Mouse (Mus musculus): ENCODE results near the gene Creb1. TPM values are rescaled to one million over a fixed set of nuclear protein-coding genes. Genes with fewer than 3 reads are reported as not detected.

The Creb1 gene
- polyA plus RNA-seq, 1 experiment from 2014 or later = 11.5 TPM

- H3K4me3 ChIP-seq (replicated peaks) = no peak overlapping the region
- H3K36me3 ChIP-seq (replicated peaks) = no peaks in the 10 kb centered on the region
- H3K9me3 ChIP-seq (replicated peaks) = no peaks in the 10 kb centered on the region
- no peak overlapping the region for H3K4me2 ChIP-seq
- no peaks in the 10 kb centered on the region; the same call in 1 of the 2 replicates for H3K27me3 ChIP-seq
- no peak for ATAC-seq (ENCODE audit: insufficient read depth)
- H3K9ac ChIP-seq = no peak overlapping the region
- 59% methylated on average over 6 of the region's 6 CpGs for WGBS (ENCODE audit: insufficient replicate concordance)
- H3K27ac ChIP-seq (replicated peaks) = no peak overlapping the region
- H3K4me1 ChIP-seq (replicated peaks) = no peaks in the 10 kb centered on the region
These were observed 121.3 kb downstream of the Creb1 start for GRCm38 (mm10) chr1:64653701-64654100.

Other genes starting within 250 kb of the Creb1 start
- 6.4 and 6.6 TPM in 2 replicates for gene Mettl21a, start 84.6 kb downstream of the Creb1 start, polyA plus RNA-seq (2015; fragmentation: Nextera tagmentation; extraction: Ambion mirVana)
- gene Ccnyl1, start 157.8 kb downstream of the Creb1 start, polyA plus RNA-seq (2015; fragmentation: Nextera tagmentation; extraction: Ambion mirVana) = 0.67 and 0.98 TPM in 2 replicates
- 2.1 and 2.3 TPM in 2 replicates for gene Fzd5, start 205.1 kb downstream of the Creb1 start, polyA plus RNA-seq (2015; fragmentation: Nextera tagmentation; extraction: Ambion mirVana)